ENCODE assay signal across 18 mouse cellular contexts in genomic region chr5:123239501-123239900, GRCm38 (mm10). TPM values are rescaled to one million over a fixed set of nuclear protein-coding genes. Genes with fewer than 3 reads are reported as not detected.
DNase-seq lines count a peak whose midpoint lies in the region; ATAC-seq and TF ChIP-seq lines count a peak whose summit lies in the region.
"Had no signal": no experiment of that assay in that cellular context is flagged by ENCODE, and none has a peak within 500 bp of the region (broad histone marks: within the 10 kb centered on the region; RNA-seq: fewer than 3 reads in every experiment).

No protein-coding gene starts in this region.

- ATAC-seq in lung, postnatal 0 days = no peak
- ATAC-seq: forebrain, embryonic 13.5 days; liver, embryonic 12.5 days had no signal

- H3K36me3 ChIP-seq in lung, postnatal 0 days (ENCODE audit: insufficient read depth, low read length) = peaks cover 20% of the 10 kb centered on the region; the same call in 1 of the 2 replicates
- H3K36me3 ChIP-seq in ES-E14 (ENCODE audit: control insufficient read depth, insufficient read depth, low read length, poor library complexity, severe bottlenecking) = peaks cover 18% of the 10 kb centered on the region; the same call in 1 of the 2 replicates

- in situ Hi-C loops in ES-E14 (cut with MboI; ENCODE audit: low sequenced_read_pairs in 2 of 2, unreplicated experiment in 2 of 2) = no loop called here

- H3K9me3 ChIP-seq in lung, postnatal 0 days (ENCODE audit: low read length) = no peaks in the 10 kb centered on the region
- no peaks in the 10 kb centered on the region for H3K9me3 ChIP-seq in ES-E14 (ENCODE audit: control insufficient read depth, insufficient read depth, low read depth, low read length)
- H3K9me3 ChIP-seq: forebrain, embryonic 13.5 days; liver, embryonic 12.5 days had no signal

- TF ChIP-seq EP300 in lung, postnatal 0 days (IDR thresholded peaks at IDR 0.05) = no peak

- no peaks in the 10 kb centered on the region for H3K27me3 ChIP-seq in lung, postnatal 0 days (replicated peaks; ENCODE audit: insufficient read depth, low read length)
- H3K27me3 ChIP-seq: forebrain, embryonic 13.5 days; liver, embryonic 12.5 days had no signal

- H3K4me2 ChIP-seq in lung, postnatal 0 days (replicated peaks; ENCODE audit: low read depth, low read length) = no peak overlapping the region
- H3K4me2 ChIP-seq: forebrain, embryonic 13.5 days; liver, embryonic 12.5 days had no signal

- WGBS in lung, postnatal 0 days = 94% methylated on average over 11 of the region's 11 CpGs

- H3K27ac ChIP-seq in lung, postnatal 0 days (ENCODE audit: low read length) = no peak overlapping the region
- no peak overlapping the region for H3K27ac ChIP-seq in ES-E14 (ENCODE audit: insufficient read depth, low read depth, low read length, poor library complexity, severe bottlenecking)
- H3K27ac ChIP-seq: forebrain, embryonic 13.5 days; liver, embryonic 12.5 days had no signal

- no peak overlapping the region for H3K4me3 ChIP-seq in lung, postnatal 0 days (ENCODE audit: low read depth, low read length)
- no peak overlapping the region for H3K4me3 ChIP-seq in ES-E14 (ENCODE audit: insufficient read depth in 1 of 2, low read depth in 1 of 2, low read length in 2 of 2, poor library complexity in 1 of 2, severe bottlenecking in 1 of 2)
- H3K4me3 ChIP-seq: forebrain, embryonic 13.5 days; liver, embryonic 12.5 days had no signal

- no peak overlapping the region for H3K9ac ChIP-seq in lung, postnatal 0 days (replicated peaks; ENCODE audit: low read depth)
- H3K9ac ChIP-seq in ES-E14 (ENCODE audit: insufficient read depth, low read depth, low read length, poor library complexity, severe bottlenecking) = 0 out of 2 replicates have a peak overlapping the region, but pooled peaks have one; percentile 16
- H3K9ac ChIP-seq: forebrain, embryonic 13.5 days; liver, embryonic 12.5 days had no signal

- no peaks in the 10 kb centered on the region for H3K4me1 ChIP-seq in lung, postnatal 0 days (ENCODE audit: insufficient read depth, low read depth, low read length)
- no peaks in the 10 kb centered on the region for H3K4me1 ChIP-seq in ES-E14 (ENCODE audit: control insufficient read depth in 2 of 2, insufficient read depth in 2 of 2, low read length in 2 of 2, poor library complexity in 1 of 2)

- no peak for TF ChIP-seq CTCF in lung, postnatal 0 days (IDR thresholded peaks at IDR 0.05)

- peak; percentile 27 to 36 for DNase-seq in lung, adult 18-20 months
- no peak for DNase-seq in lung, postnatal 0 days (ENCODE audit: low spot score)
- DNase-seq in ES-E14 (ENCODE audit: low read depth, low spot score) (no peak), adipocyte (ENCODE audit: low spot score) (peak; percentile 45)
- peak; percentile 38 to 52 for DNase-seq in heart, adult 9 months (ENCODE audit: low spot score in 2 of 2)
- no peak for DNase-seq in cerebellum, adult 11-12 months
- DNase-seq in left cerebral cortex, adult 11 months (ENCODE audit: low spot score) = no peak
- DNase-seq: cerebellum, adult 9-11 months; embryo, embryonic 11 days; kidney, adult 2 months; kidney, postnatal 36 days; left cerebral cortex, postnatal 4 days; midbrain, embryonic 14.5 days had no signal

TF ChIP-seq in ES-E14, 5 proteins besides CTCF, POLR2A, EP300 and RAD21:
- TF ChIP-seq ZC3H11A (IDR thresholded peaks at IDR 0.05; ENCODE audit: borderline replicate concordance, low read depth, low read length) (no peak), CHD2 (IDR thresholded peaks at IDR 0.05; ENCODE audit: low read depth, low read length) (no peak), HCFC1 (IDR thresholded peaks at IDR 0.05; ENCODE audit: borderline replicate concordance, insufficient read depth, low read length) (no peak), MAFK (IDR thresholded peaks at IDR 0.05; ENCODE audit: insufficient read depth, low read depth, low read length) (no peak), ZNF384 (IDR thresholded peaks at IDR 0.05; ENCODE audit: low read depth, low read length) (no peak)

RNA-seq across cellular contexts. Expression of gene Wdr66, which starts 12.4 kb away (rescaled TPM):
- polyA plus RNA-seq in lung, postnatal 0 days (2015; fragmentation: Nextera tagmentation; extraction: Ambion mirVana) = 1.9 and 2.5 TPM in 2 replicates
- total RNA-seq in ES-E14 (2012; rRNA removed) = 0.36 and 0.42 TPM in 2 replicates
- total RNA-seq: hematopoietic stem cell, adult 5-6 weeks had no signal

RNA-seq across cellular contexts. Expression of gene Hpd, which starts 57.0 kb away (rescaled TPM):
- 0.19 TPM in 1 of 2 replicates, not detected in the other for polyA plus RNA-seq in lung, postnatal 0 days (2015; fragmentation: Nextera tagmentation; extraction: Ambion mirVana)
- not detected in 2 replicates for total RNA-seq in ES-E14 (2012; rRNA removed)
- total RNA-seq: hematopoietic stem cell, adult 5-6 weeks; layer of hippocampus, postnatal 25 days; left cerebral cortex, postnatal 4 days had no signal
- polyA plus RNA-seq: forebrain, embryonic 13.5 days; midbrain, embryonic 14.5 days; thymus, postnatal 0 days had no signal

Comparison
In these comparisons a context has a peak if more than half of its experiments do, and no peak if none do; other contexts are left out.
1. DNase-seq: peak in lung, adult 18-20 months (2 of 2), adipocyte (single experiment) and heart, adult 9 months (2 of 2); none in lung, postnatal 0 days (single experiment), ES-E14 (single experiment), cerebellum, adult 11-12 months (single experiment) and left cerebral cortex, adult 11 months (single experiment).